Mouse (Mus musculus) E14TG2a.4 (cell line): ENCODE results near the gene Trim28.

ENCODE experiments used
- H3K27me3 ChIP-seq: 2 replicates; pipeline ENCODE4 v1.6.1; 2014; ENCODE audit warnings: low read length, control low read depth; ENCODE audit not compliant: insufficient read depth
- H3K36me3 ChIP-seq: 2 replicates; pipeline ENCODE4 v1.6.1; 2014; ENCODE audit warnings: low read length, control low read depth; ENCODE audit not compliant: insufficient read depth
- H3K4me1 ChIP-seq: replicated peaks from 2 replicates; pipeline ENCODE4 v1.6.1; 2014; ENCODE audit warnings: low read depth, low read length, control low read depth
- H3K4me3 ChIP-seq: replicated peaks from 2 replicates; pipeline ENCODE4 v1.5.1; 2014; ENCODE audit warnings: mild to moderate bottlenecking, low read length
- H3K9me3 ChIP-seq: 2 replicates; pipeline ENCODE4 v1.6.1; 2014; ENCODE audit warnings: low read length, control low read depth
- CTCF ChIP-seq: conservative IDR thresholded peaks from 2 replicates; pipeline ENCODE4 v1.5.1; 2014; ENCODE audit warnings: low read length
- NANOG ChIP-seq: IDR thresholded peaks from 2 replicates; pipeline ENCODE4 v1.6.1; 2014; ENCODE audit warnings: borderline replicate concordance, low read length, mixed read lengths
- POU5F1 ChIP-seq: IDR thresholded peaks from 2 replicates; pipeline ENCODE4 v1.6.1; 2014; ENCODE audit warnings: low read length, borderline replicate concordance

Gene Trim28

DNA sequence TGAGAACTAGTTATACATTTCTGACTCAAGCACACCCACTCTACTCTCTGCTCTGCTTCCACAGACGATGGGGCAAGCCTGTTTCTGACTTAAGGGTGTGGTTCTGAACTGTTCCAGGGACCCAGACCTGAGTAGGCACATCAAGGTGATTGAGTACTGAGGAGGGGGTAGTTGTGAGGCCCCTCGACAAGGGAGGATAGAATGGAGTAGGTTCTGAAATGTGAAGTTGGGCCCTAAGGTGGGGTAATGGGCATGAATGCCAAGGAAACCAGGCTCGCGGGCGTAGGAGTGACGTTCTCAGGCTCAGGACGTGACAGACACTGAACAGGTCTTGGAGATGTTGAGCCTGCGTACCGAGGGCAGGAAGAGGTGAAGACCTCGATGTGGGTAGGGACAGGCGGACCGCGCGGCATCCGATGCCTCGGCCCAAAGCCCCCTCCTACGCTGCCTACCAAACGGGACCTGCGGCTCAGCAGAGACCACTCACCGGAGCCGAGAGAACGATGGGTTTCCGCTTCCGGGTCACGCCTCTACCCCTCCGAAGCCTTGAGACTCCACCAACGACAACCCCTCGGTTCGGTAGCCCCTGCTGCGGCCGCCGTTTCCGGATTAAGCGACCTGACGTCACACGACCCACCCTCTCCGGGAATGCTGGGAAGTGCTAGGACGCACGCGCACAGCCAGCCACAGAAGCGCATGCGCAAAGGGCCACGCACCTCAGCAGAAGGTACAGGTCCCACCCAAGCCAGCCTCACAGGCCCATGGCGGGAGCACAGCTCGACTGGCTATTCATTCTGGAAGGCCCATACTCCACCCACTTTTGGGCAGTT, 35.4 kb downstream of the Trim28 start, which contains the start of gene Chmp2a:
Gene Chmp2a (minus strand): TSS at position 660 of the 830 bp plus-strand sequence.
- TF ChIP-seq POU5F1 = no peak
- TF ChIP-seq NANOG = no peak
- no peak for TF ChIP-seq CTCF
- H3K4me3 ChIP-seq = peak within 1 kb of the TSS; percentile 89

DNA sequence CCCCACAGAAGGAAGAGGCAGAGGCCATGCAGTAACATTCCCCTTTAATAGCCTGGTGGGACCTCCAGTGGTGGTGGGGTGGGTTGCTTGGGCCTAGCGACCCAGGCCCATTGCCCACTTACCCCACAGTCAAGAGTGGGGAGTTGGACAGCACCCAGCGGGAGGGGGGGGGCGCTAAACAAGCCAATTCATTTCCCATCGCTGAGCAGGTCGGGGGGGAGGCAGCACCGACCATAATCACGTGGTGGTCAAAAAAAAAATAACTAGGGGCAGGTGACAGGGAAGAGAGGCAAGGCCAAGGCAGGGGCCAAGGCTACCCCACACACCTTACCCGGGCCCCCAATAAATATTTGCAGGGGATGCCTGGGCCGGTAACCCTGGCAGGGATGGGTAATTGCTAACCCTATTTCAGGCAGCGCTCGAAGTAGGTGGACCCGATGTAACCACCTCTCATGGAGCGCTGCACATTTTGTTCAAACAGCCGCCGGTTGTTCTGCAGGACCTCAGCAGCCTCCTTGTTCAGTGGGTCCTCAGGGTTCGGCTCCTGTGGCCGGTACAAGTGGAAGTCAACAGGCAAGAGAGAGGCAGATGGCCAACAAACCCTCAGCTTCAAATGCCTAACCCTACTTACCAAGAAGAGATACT, 36.4 kb downstream of the Trim28 start:
- no peaks in the 10 kb centered on the region for H3K27me3 ChIP-seq
- peaks cover 63% of the 10 kb centered on the region for H3K36me3 ChIP-seq
- H3K4me1 ChIP-seq = peaks cover 78% of the 10 kb centered on the region
- TF ChIP-seq POU5F1 (no peak), NANOG (no peak), CTCF (no peak)
- no peaks in the 10 kb centered on the region for H3K9me3 ChIP-seq
- H3K4me3 ChIP-seq = peak overlapping the region; percentile 89

More for the DNA sequence above, 35.4 kb downstream of the Trim28 start, which contains the start of gene Chmp2a:
- peaks cover 78% of the 10 kb centered on the region for H3K4me1 ChIP-seq
- no peaks in the 10 kb centered on the region for H3K9me3 ChIP-seq
- H3K36me3 ChIP-seq = peaks cover 70% of the 10 kb centered on the region
- H3K27me3 ChIP-seq = no peaks in the 10 kb centered on the region

DNA sequence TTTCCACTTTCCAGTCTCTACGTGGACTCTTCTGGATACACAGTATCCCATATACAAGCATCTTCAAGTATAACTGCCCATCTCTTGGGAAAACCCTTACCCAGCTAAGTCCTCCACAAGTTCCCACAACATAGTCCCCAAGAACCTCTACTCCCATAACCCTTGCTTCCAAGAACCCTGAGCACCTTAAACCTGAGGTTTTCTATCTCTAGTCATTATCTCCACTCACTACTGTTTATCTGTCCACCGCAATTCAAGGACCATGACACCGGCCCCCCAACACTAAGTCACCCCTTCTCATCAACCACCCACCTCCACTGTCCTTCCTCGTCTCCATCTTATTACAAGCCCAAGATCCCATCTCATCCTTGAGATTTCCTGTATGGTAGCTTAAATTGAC, 37.9 kb downstream of the Trim28 start:
- H3K9me3 ChIP-seq = no peaks in the 10 kb centered on the region
- peaks cover 79% of the 10 kb centered on the region for H3K4me1 ChIP-seq
- peak overlapping the region; percentile 89 for H3K4me3 ChIP-seq
- peaks cover 61% of the 10 kb centered on the region for H3K36me3 ChIP-seq
- TF ChIP-seq NANOG (no peak), POU5F1 (no peak), CTCF (no peak)
- H3K27me3 ChIP-seq = no peaks in the 10 kb centered on the region

DNA sequence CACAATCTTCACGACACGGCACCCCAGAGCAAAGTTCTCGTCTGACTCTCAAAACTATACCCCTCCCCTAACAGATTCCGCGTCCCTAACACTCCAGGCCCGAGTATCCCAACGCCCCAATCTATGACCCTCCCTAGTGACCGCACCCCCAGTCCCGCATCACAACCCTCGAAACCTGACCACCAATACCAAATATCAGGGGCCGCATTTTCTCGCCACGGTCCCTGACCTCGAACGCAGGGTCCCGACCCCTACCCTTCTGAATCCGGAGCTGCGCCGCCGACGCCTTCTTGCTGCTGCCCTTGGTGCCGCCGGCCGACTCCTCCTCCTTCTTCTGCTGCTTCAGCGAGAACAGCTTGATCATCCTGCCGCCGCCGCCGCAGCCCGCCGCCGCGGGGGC, 38.5 kb downstream of the Trim28 start:
- Histone ChIP-seq H3K4me3 (peak overlapping the region; percentile 89), H3K4me1 (peaks cover 79% of the 10 kb centered on the region), H3K27me3 (no peaks in the 10 kb centered on the region), H3K9me3 (no peaks in the 10 kb centered on the region), H3K36me3 (peaks cover 55% of the 10 kb centered on the region)
- TF ChIP-seq NANOG (no peak), POU5F1 (no peak), CTCF (no peak)

DNA sequence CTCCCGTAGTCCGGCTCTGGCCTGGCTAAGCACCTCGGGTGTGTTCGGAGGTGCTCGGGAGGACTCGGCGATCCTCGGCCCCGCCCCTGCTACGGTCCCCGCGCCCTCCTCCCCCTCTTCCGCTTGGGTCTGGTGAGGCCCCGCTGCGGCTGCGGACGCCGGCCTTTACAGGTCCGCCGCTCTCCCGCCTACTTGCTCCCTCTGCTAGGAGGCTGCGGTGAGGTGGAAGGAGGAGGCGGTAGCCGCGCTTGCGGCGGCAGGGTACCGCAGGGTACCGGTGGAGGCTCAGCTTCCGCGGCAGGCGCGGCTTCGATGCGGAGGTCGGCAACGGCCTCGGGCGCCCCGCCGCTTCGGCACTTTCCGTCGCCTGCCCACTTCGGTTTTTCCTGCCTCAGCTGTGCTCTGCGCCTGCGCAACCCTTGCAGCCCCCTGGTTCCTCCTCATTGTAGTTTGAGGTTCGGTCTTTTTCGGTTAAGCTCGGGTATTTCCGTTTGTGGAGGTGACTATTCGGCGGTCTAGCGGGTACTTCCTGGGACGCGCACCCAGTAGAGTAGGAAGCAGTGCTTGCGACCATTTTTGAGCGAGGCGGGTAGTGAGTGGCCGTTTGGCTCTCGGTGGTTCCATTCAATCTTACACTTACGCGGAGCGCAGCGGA, 39.1 kb downstream of the Trim28 start, which contains the start of gene Ube2m:
Gene Ube2m (minus strand): TSS at position 375 of the 655 bp plus-strand sequence.
- no peak for TF ChIP-seq POU5F1
- no peak for TF ChIP-seq NANOG
- no peak for TF ChIP-seq CTCF

DNA sequence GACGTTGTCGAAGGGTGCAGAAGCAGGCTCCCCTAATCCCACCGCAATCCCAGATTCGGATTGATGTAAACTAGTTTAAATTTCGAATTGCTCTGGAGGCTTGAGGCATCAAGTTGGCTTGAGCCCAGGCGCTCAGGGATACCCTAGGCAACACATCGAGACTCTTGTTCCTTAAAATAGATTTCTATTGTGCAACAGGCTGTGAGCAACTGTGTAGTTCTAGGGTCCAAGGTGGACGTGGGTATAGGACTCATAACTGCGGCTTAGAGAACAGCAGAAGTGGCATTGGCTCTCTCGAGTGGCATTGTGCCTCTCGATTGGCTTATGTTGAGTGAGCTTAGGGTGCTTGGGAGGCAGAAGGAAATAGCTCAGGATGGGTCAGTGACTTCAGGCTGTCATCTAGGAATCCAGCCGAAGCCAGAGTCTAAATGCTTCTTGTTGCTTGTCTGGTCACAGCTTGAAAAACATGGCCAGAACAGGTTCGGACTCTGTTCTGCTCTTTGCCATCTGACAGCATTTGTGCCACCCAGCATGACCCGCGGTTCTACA, 39.8 kb downstream of the Trim28 start:
- peaks cover 76% of the 10 kb centered on the region for H3K4me1 ChIP-seq
- H3K4me3 ChIP-seq = peak overlapping the region; percentile 89
- no peaks in the 10 kb centered on the region for H3K9me3 ChIP-seq
- peaks cover 10% of the 10 kb centered on the region for H3K27me3 ChIP-seq
- TF ChIP-seq NANOG (no peak), POU5F1 (no peak), CTCF (no peak)
- peaks cover 42% of the 10 kb centered on the region for H3K36me3 ChIP-seq

More for the DNA sequence above, 39.1 kb downstream of the Trim28 start, which contains the start of gene Ube2m:
- Histone ChIP-seq H3K27me3 (peaks cover 4% of the 10 kb centered on the region; the same call in 1 of the 2 replicates), H3K36me3 (peaks cover 48% of the 10 kb centered on the region), H3K4me3 (peak within 1 kb of the TSS; percentile 89), H3K4me1 (peaks cover 79% of the 10 kb centered on the region), H3K9me3 (no peaks in the 10 kb centered on the region)

DNA sequence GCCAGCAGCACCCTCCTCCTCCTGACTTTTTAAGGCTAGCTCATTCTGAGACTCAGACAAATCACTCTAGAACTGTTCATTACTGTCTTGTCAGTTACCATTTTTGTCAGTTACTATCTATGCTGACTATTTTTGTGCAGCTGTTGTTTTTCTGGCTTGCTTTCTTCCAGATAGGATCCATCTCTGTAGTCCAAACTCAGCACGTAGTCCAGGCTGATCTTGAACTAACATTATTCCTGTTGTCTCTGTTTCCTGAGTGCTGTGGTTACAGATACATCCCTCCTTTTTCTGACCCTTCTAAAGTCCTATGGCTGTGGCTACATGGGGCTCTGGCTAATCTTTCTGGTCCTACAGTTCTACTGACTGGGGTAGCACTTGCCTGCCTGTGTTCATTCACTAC, 40.3 kb downstream of the Trim28 start:
- peaks cover 39% of the 10 kb centered on the region for H3K36me3 ChIP-seq
- peaks cover 74% of the 10 kb centered on the region for H3K4me1 ChIP-seq
- H3K27me3 ChIP-seq = peaks cover 15% of the 10 kb centered on the region
- H3K4me3 ChIP-seq = peak overlapping the region; percentile 89
- no peak for TF ChIP-seq NANOG
- TF ChIP-seq POU5F1 = no peak
- no peak for TF ChIP-seq CTCF
- no peaks in the 10 kb centered on the region for H3K9me3 ChIP-seq

DNA sequence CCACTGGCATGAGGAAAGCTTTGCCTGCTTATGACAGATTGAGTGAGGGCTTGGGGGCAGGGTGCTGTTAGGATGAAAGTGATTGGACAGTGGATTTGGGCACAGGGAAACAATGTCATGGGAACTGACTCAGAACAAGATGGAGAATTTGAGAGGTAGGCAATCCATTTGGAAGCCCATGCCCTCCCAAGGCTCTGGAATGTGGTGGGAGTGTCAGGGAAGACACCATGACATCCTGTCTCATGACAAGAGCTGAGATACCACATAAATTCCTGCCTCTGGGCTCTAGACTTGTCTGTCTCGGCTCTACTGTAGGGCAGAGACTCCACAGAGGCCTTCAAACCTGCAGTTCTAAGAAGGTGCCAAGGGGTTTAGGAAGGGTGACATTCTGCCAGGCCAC, 42.3 kb downstream of the Trim28 start:
- Histone ChIP-seq H3K4me3 (no peak overlapping the region), H3K27me3 (peaks cover 28% of the 10 kb centered on the region), H3K9me3 (no peaks in the 10 kb centered on the region), H3K4me1 (peaks cover 68% of the 10 kb centered on the region), H3K36me3 (peaks cover 24% of the 10 kb centered on the region)
- TF ChIP-seq CTCF (no peak), POU5F1 (no peak)
